Mouse (Mus musculus) liver, embryonic 15.5 days (tissue): Measurements from ENCODE around the gene Hjurp. TPM values are rescaled to one million over a fixed set of nuclear protein-coding genes. Genes with fewer than 3 reads are reported as not detected.

Source experiments
- ATAC-seq: fragments of 200-750 bp; cut with Nextera tagmentation; 2 replicates; pipeline ENCODE4 v1.8.0; 2017; ENCODE audit warnings: moderate number of reproducible peaks, mild to moderate bottlenecking, moderate library complexity; ENCODE audit not compliant: insufficient read depth
- H3K27ac ChIP-seq: fragments of 300-500 bp; sonication (generic); replicated peaks from 2 replicates; pipeline ENCODE4 v1.5.1; 2015; ENCODE audit warnings: mild to moderate bottlenecking, inconsistent platforms
- H3K27me3 ChIP-seq: fragments of 300-500 bp; sonication (generic); 2 replicates; pipeline ENCODE4 v1.6.1; 2015; ENCODE audit warnings: mild to moderate bottlenecking, inconsistent platforms
- H3K36me3 ChIP-seq: fragments of 300-500 bp; sonication (generic); replicated peaks from 2 replicates; pipeline ENCODE4 v1.6.1; 2015; ENCODE audit warnings: moderate library complexity, mild to moderate bottlenecking, inconsistent platforms
- H3K4me1 ChIP-seq: fragments of 300-500 bp; sonication (generic); replicated peaks from 2 replicates; pipeline ENCODE4 v1.6.1; 2015; ENCODE audit warnings: inconsistent platforms
- H3K4me2 ChIP-seq: fragments of 300-500 bp; sonication (generic); 2 replicates; pipeline ENCODE4 v1.6.1; 2015; ENCODE audit warnings: moderate library complexity, mild to moderate bottlenecking, inconsistent platforms
- H3K4me3 ChIP-seq: fragments of 300-500 bp; sonication (generic); replicated peaks from 2 replicates; pipeline ENCODE4 v1.5.1; 2015; ENCODE audit warnings: mild to moderate bottlenecking, inconsistent platforms
- H3K9ac ChIP-seq: fragments of 300-500 bp; sonication (generic); 2 replicates; pipeline ENCODE4 v1.6.1; 2015; ENCODE audit warnings: moderate library complexity, mild to moderate bottlenecking, inconsistent platforms
- H3K9me3 ChIP-seq: fragments of 300-500 bp; sonication (generic); replicated peaks from 2 replicates; pipeline ENCODE4 v1.6.1; 2016; ENCODE audit warnings: inconsistent platforms
- WGBS: fragments of 180-500 bp; shearing (Covaris S2); methylation state at CpG from one replicate; pipeline ENCODE4 v1.1.7; 2015; ENCODE audit warnings: mixed read lengths; ENCODE audit not compliant: insufficient replicate concordance; 5-methylcytosine and 5-hydroxymethylcytosine counted together
- polyA plus RNA-seq: library from polyadenylated mRNA; unstranded; fragments of >200 nt; fragmentation: Nextera tagmentation; extraction: Ambion mirVana; gene quantifications from 2 replicates; pipeline ENCODE4 v1.2.1, GENCODE M21; 2015

Gene Hjurp
- polyA plus RNA-seq, 1 experiment from 2014 or later, result 62.7 TPM

GRCm38 (mm10) chr1:88276524-88277097, 822 bp downstream of the Hjurp start:
- peak; percentile 38 for ATAC-seq
- peak overlapping the region; percentile 68 for H3K9ac ChIP-seq
- H3K4me3 ChIP-seq, result peak overlapping the region; percentile 60
- no peaks in the 10 kb centered on the region for H3K9me3 ChIP-seq
- H3K36me3 ChIP-seq, result peaks cover 44% of the 10 kb centered on the region
- peak overlapping the region; percentile 66 for H3K4me2 ChIP-seq
- H3K27me3 ChIP-seq, result no peaks in the 10 kb centered on the region
- 15% methylated on average over 10 of the region's 10 CpGs for WGBS
- peaks cover 42% of the 10 kb centered on the region for H3K4me1 ChIP-seq
- peak overlapping the region; percentile 84 for H3K27ac ChIP-seq

GRCm38 (mm10) chr1:88275698-88276523, 1.5 kb downstream of the Hjurp start:
- WGBS, result 56% methylated on average over 13 of the region's 13 CpGs
- ATAC-seq, result no peak
- H3K36me3 ChIP-seq, result peaks cover 50% of the 10 kb centered on the region

GRCm38 (mm10) chr1:88275078-88275680, 2.3 kb downstream of the Hjurp start:
- H3K9me3 ChIP-seq, result no peaks in the 10 kb centered on the region
- 63% methylated on average over 13 of the region's 13 CpGs for WGBS
- peak overlapping the region; percentile 66 for H3K4me2 ChIP-seq
- peak overlapping the region; percentile 60 for H3K4me3 ChIP-seq
- peaks cover 53% of the 10 kb centered on the region for H3K36me3 ChIP-seq
- H3K9ac ChIP-seq, result peak overlapping the region; percentile 68; the same call in 1 of the 2 replicates
- H3K4me1 ChIP-seq, result peaks cover 42% of the 10 kb centered on the region
- ATAC-seq, result no peak
- H3K27me3 ChIP-seq, result no peaks in the 10 kb centered on the region
- H3K27ac ChIP-seq, result no peak overlapping the region

More at GRCm38 (mm10) chr1:88275698-88276523, 1.5 kb downstream of the Hjurp start:
- H3K9ac ChIP-seq, result peak overlapping the region; percentile 68
- peak overlapping the region; percentile 60 for H3K4me3 ChIP-seq
- peaks cover 42% of the 10 kb centered on the region for H3K4me1 ChIP-seq
- peak overlapping the region; percentile 66 for H3K4me2 ChIP-seq
- H3K27ac ChIP-seq, result peak overlapping the region; percentile 84
- no peaks in the 10 kb centered on the region for H3K27me3 ChIP-seq
- H3K9me3 ChIP-seq, result no peaks in the 10 kb centered on the region

GRCm38 (mm10) chr1:88274371-88275077, 2.9 kb downstream of the Hjurp start:
- Histone ChIP-seq H3K4me2 (no peak overlapping the region), H3K9ac (no peak overlapping the region), H3K27ac (no peak overlapping the region), H3K27me3 (no peaks in the 10 kb centered on the region), H3K4me1 (peaks cover 41% of the 10 kb centered on the region), H3K36me3 (peaks cover 60% of the 10 kb centered on the region), H3K9me3 (no peaks in the 10 kb centered on the region), H3K4me3 (no peak overlapping the region)
- WGBS, result 69% methylated on average over 11 of the region's 11 CpGs
- ATAC-seq, result no peak

GRCm38 (mm10) chr1:88273832-88274231, 3.6 kb downstream of the Hjurp start:
- no peak overlapping the region for H3K27ac ChIP-seq
- H3K9ac ChIP-seq, result no peak overlapping the region
- no peaks in the 10 kb centered on the region for H3K27me3 ChIP-seq
- no peaks in the 10 kb centered on the region for H3K9me3 ChIP-seq
- peaks cover 34% of the 10 kb centered on the region for H3K4me1 ChIP-seq
- ATAC-seq, result no peak
- H3K4me2 ChIP-seq, result no peak overlapping the region
- no peak overlapping the region for H3K4me3 ChIP-seq
- WGBS, result 70% methylated on average over 4 of the region's 4 CpGs
- H3K36me3 ChIP-seq, result peaks cover 66% of the 10 kb centered on the region

GRCm38 (mm10) chr1:88273326-88273725, 4.1 kb downstream of the Hjurp start:
- peaks cover 72% of the 10 kb centered on the region for H3K36me3 ChIP-seq
- H3K4me1 ChIP-seq, result peaks cover 32% of the 10 kb centered on the region
- 82% methylated on average over 3 of the region's 3 CpGs for WGBS
- no peaks in the 10 kb centered on the region for H3K27me3 ChIP-seq
- no peak overlapping the region for H3K4me3 ChIP-seq
- ATAC-seq, result no peak
- no peak overlapping the region for H3K9ac ChIP-seq
- H3K4me2 ChIP-seq, result no peak overlapping the region
- H3K27ac ChIP-seq, result no peak overlapping the region
- no peaks in the 10 kb centered on the region for H3K9me3 ChIP-seq

- Histone ChIP-seq H3K4me3 (no peak overlapping the region), H3K4me2 (no peak overlapping the region), H3K4me1 (peaks cover 28% of the 10 kb centered on the region), H3K9ac (no peak overlapping the region), H3K9me3 (no peaks in the 10 kb centered on the region), H3K27ac (no peak overlapping the region), H3K27me3 (no peaks in the 10 kb centered on the region), H3K36me3 (peaks cover 76% of the 10 kb centered on the region)
- no peak for ATAC-seq
- 57% methylated on average over 4 of the region's 4 CpGs for WGBS
Observed at GRCm38 (mm10) chr1:88272851-88273250, 4.6 kb downstream of the Hjurp start.

GRCm38 (mm10) chr1:88269539-88270309, 7.7 kb downstream of the Hjurp start:
- 80% methylated on average over 12 of the region's 12 CpGs for WGBS
- Histone ChIP-seq H3K36me3 (peaks cover 95% of the 10 kb centered on the region), H3K4me2 (no peak overlapping the region), H3K27me3 (no peaks in the 10 kb centered on the region), H3K4me1 (peaks cover 2% of the 10 kb centered on the region; the same call in 1 of the 2 replicates), H3K9me3 (no peaks in the 10 kb centered on the region), H3K9ac (no peak overlapping the region), H3K27ac (no peak overlapping the region), H3K4me3 (no peak overlapping the region)
- ATAC-seq, result no peak

- H3K27me3 ChIP-seq, result no peaks in the 10 kb centered on the region
- H3K27ac ChIP-seq, result no peak overlapping the region
- H3K4me1 ChIP-seq, result 0 out of 2 replicates have a peak, but pooled peaks cover 3% of the 10 kb centered on the region
- H3K9me3 ChIP-seq, result no peaks in the 10 kb centered on the region
- H3K9ac ChIP-seq, result no peak overlapping the region
- 73% methylated on average over 6 of the region's 6 CpGs for WGBS
- no peak for ATAC-seq
- H3K4me2 ChIP-seq, result no peak overlapping the region
- peaks cover 95% of the 10 kb centered on the region for H3K36me3 ChIP-seq
- H3K4me3 ChIP-seq, result no peak overlapping the region
Observed at GRCm38 (mm10) chr1:88268070-88268469, 9.4 kb downstream of the Hjurp start.

GRCm38 (mm10) chr1:88267489-88267888, 9.9 kb downstream of the Hjurp start:
- Histone ChIP-seq H3K9me3 (no peaks in the 10 kb centered on the region), H3K4me3 (no peak overlapping the region), H3K4me1 (peaks cover 9% of the 10 kb centered on the region; the same call in 1 of the 2 replicates), H3K9ac (no peak overlapping the region), H3K27ac (no peak overlapping the region), H3K27me3 (no peaks in the 10 kb centered on the region), H3K36me3 (peaks cover 95% of the 10 kb centered on the region), H3K4me2 (no peak overlapping the region)
- 89% methylated on average over 6 of the region's 6 CpGs for WGBS
- no peak for ATAC-seq
